Mouse (Mus musculus): ENCODE results near the gene Spryd7.

- TF ChIP-seq CTCF (IDR thresholded peaks at IDR 0.05; ENCODE audit: insufficient read depth, low read length), result no peak
- TF ChIP-seq POLR2A (IDR thresholded peaks at IDR 0.05; ENCODE audit: borderline replicate concordance, extremely low read depth, low read depth, low read length), result no peak
Observed at GRCm38 (mm10) chr14:61530396-61530795, 26.3 kb downstream of the Spryd7 start.

All from lung, adult 2 months (tissue).